Mouse (Mus musculus) neural tube, embryonic 13.5 days (tissue): Measurements from ENCODE around the gene Wdr19. TPM values are rescaled to one million over a fixed set of nuclear protein-coding genes. Genes with fewer than 3 reads are reported as not detected.

Experiments
- polyA plus RNA-seq: library from polyadenylated mRNA; unstranded; fragments of >200 nt; fragmentation: Nextera tagmentation; extraction: Ambion mirVana; gene quantifications from 2 replicates; pipeline ENCODE4 v1.2.1, GENCODE M21; 2015

Wdr19 gene
- polyA plus RNA-seq, 1 experiment from 2014 or later: 12.4 TPM

Other genes with a start within 250 kb of the Wdr19 start
- gene Tlr6, start 239.6 kb upstream of the Wdr19 start, polyA plus RNA-seq: 0.54 and 0.85 TPM in 2 replicates
- 15.4 and 17.9 TPM in 2 replicates for gene Fam114a1, start 229.6 kb upstream of the Wdr19 start, polyA plus RNA-seq
- not detected in 2 replicates for gene Tmem156, start 107.6 kb upstream of the Wdr19 start, polyA plus RNA-seq
- gene Klhl5, start 92.2 kb upstream of the Wdr19 start, polyA plus RNA-seq: 55.8 and 60.8 TPM in 2 replicates
- gene Rfc1, start 136.0 kb downstream of the Wdr19 start, polyA plus RNA-seq: 37.6 and 47.2 TPM in 2 replicates
- 0.13 and 0.18 TPM in 2 replicates for gene Klb, start 148.6 kb downstream of the Wdr19 start, polyA plus RNA-seq
- gene Rpl9, start 191.7 kb downstream of the Wdr19 start, polyA plus RNA-seq: 632 and 651 TPM in 2 replicates
- gene Lias, start 191.8 kb downstream of the Wdr19 start, polyA plus RNA-seq: 60.7 and 63.3 TPM in 2 replicates
- 47.1 and 56.8 TPM in 2 replicates for gene Ugdh, start 236.3 kb downstream of the Wdr19 start, polyA plus RNA-seq